Mouse (Mus musculus) neural tube, embryonic 14.5 days (tissue): ENCODE measurements at regions not wholly inside any gene's neighbourhood (a gene's known extent, or its start where the extent isn't known, plus 50 kb on each side); places are given as distances from the start of the nearest gene placed in this dataset.

Experiments used
- ATAC-seq: fragments of 200-750 bp; cut with Nextera tagmentation; 2 replicates; pipeline ENCODE4 v1.8.0; 2017; ENCODE audit warnings: low read depth, mild to moderate bottlenecking, moderate TSS enrichment, moderate library complexity
- H3K27ac ChIP-seq: fragments of 300-500 bp; sonication (generic); 2 replicates; pipeline ENCODE4 v1.5.1; 2014; ENCODE audit warnings: low read depth, mild to moderate bottlenecking, control low read depth, low read length, moderate library complexity, mixed read lengths
- H3K27me3 ChIP-seq: fragments of 300-500 bp; sonication (generic); 2 replicates; pipeline ENCODE4 v1.6.1; 2014; ENCODE audit warnings: low read length; ENCODE audit not compliant: control insufficient read depth, insufficient read depth
- H3K36me3 ChIP-seq: fragments of 300-500 bp; sonication (generic); 2 replicates; pipeline ENCODE4 v1.6.1; 2014; ENCODE audit warnings: low read length, mixed read lengths; ENCODE audit not compliant: control insufficient read depth, insufficient read depth
- H3K4me1 ChIP-seq: fragments of 300-500 bp; sonication (generic); 2 replicates; pipeline ENCODE4 v1.6.1; 2014; ENCODE audit warnings: low read length; ENCODE audit not compliant: control insufficient read depth, insufficient read depth
- H3K4me2 ChIP-seq: fragments of 300-500 bp; sonication (generic); 2 replicates; pipeline ENCODE4 v1.6.1; 2014; ENCODE audit warnings: mild to moderate bottlenecking, low read depth, low read length, control low read depth
- H3K4me3 ChIP-seq: fragments of 300-500 bp; sonication (generic); 2 replicates; pipeline ENCODE4 v1.5.1; 2014; ENCODE audit warnings: low read depth, low read length, control low read depth, mixed read lengths
- H3K9ac ChIP-seq: fragments of 300-500 bp; sonication (generic); replicated peaks from 2 replicates; pipeline ENCODE4 v1.6.1; 2014; ENCODE audit warnings: low read depth, mild to moderate bottlenecking, control low read depth, low read length, mixed read lengths
- H3K9me3 ChIP-seq: fragments of 300-500 bp; sonication (generic); 2 replicates; pipeline ENCODE4 v1.6.1; 2016; ENCODE audit warnings: low read length; ENCODE audit not compliant: control insufficient read depth
- WGBS: fragments of 180-500 bp; shearing (Covaris S2); extraction: QIAGEN DNeasy Blood & Tissue Kit; methylation state at CpG from one replicate; pipeline ENCODE4 v1.1.7; 2014; 5-methylcytosine and 5-hydroxymethylcytosine counted together

DNA sequence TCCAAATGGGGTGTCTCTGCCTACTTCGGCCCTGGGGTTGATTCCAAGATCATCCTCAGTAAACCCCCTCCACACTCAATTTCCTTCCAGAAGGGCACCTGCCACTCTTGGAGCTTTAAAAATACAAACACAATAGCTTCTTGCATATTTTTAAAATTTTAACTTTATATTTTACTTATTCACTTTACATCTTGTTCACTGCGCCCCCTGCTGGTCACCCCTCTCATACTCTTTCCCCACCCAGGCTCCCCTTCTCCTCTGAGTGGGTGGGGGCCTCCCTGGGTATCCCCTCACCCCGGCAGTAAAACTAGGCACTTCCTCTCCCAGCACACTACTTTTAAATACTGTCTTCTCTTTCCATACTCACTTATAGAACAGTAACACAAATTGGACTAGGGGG is 79.4 kb upstream of the Ubr2 start:
- ATAC-seq: no peak
- 89% methylated on average over 3 of the region's 3 CpGs for WGBS
- Histone ChIP-seq H3K27me3 (no peaks in the 10 kb centered on the region), H3K36me3 (no peaks in the 10 kb centered on the region), H3K4me2 (no peak overlapping the region), H3K4me3 (no peak overlapping the region), H3K4me1 (no peaks in the 10 kb centered on the region), H3K27ac (no peak overlapping the region), H3K9ac (no peak overlapping the region), H3K9me3 (peaks cover 3% of the 10 kb centered on the region; the same call in 1 of the 2 replicates)

DNA sequence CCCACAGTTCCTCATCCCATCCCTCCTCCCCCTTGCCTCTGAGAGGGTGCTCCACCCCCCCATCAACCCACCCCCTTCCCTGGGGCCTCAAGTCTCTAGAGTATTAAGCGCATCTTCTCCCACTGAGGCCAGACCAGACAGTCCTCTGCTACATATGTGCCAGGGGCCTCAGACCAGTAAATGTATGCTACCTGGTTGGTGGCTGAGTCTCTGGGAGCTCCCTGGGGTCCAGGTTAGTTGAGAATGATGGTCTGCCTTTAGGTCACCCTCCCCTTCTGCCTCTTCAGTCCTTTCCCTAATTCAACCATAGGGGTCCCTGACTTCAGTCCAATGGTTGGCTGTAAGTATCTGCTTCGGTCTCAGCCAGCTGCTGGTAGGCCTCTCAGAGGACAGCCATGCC is 58.9 kb upstream of the Ubr2 start:
- H3K4me2 ChIP-seq: no peak overlapping the region
- H3K27ac ChIP-seq: no peak overlapping the region
- ATAC-seq: no peak
- H3K4me1 ChIP-seq: no peaks in the 10 kb centered on the region
- no peaks in the 10 kb centered on the region for H3K9me3 ChIP-seq
- H3K27me3 ChIP-seq: no peaks in the 10 kb centered on the region
- WGBS: 98% methylated on average over 2 of the region's 2 CpGs
- no peak overlapping the region for H3K9ac ChIP-seq
- no peak overlapping the region for H3K4me3 ChIP-seq
- H3K36me3 ChIP-seq: no peaks in the 10 kb centered on the region

DNA sequence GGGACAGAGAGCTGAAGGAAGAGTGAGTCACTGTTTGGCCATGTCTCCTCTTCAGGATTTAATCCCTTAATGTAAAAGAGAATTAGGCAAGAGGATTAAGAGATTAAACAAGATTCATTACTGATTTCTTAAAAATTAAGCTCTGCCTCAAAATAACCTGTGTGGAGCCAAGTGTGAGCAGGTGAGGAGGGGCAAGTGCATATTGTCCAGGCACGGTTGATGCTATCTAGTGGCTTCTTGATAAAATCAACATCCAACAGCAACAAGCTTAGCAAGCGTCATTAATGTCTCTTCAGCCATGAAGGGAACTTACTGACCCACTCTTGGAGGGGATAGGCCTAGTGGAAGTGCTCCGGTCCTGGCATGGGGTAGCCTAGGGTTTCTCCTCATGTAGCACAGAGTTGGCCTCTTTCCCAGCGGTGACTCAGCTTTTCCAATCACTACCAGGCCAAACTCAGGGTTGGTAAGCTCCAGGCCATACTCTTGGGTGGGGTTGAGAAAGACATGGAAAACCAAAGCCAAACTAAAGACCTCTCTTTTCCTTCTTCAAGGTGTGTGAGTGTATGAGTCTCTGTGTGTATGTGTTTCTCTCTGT is 55.0 kb upstream of the Ubr2 start:
- Histone ChIP-seq H3K27me3 (no peaks in the 10 kb centered on the region), H3K9me3 (no peaks in the 10 kb centered on the region)
- 84% methylated on average over 4 of the region's 4 CpGs for WGBS

DNA sequence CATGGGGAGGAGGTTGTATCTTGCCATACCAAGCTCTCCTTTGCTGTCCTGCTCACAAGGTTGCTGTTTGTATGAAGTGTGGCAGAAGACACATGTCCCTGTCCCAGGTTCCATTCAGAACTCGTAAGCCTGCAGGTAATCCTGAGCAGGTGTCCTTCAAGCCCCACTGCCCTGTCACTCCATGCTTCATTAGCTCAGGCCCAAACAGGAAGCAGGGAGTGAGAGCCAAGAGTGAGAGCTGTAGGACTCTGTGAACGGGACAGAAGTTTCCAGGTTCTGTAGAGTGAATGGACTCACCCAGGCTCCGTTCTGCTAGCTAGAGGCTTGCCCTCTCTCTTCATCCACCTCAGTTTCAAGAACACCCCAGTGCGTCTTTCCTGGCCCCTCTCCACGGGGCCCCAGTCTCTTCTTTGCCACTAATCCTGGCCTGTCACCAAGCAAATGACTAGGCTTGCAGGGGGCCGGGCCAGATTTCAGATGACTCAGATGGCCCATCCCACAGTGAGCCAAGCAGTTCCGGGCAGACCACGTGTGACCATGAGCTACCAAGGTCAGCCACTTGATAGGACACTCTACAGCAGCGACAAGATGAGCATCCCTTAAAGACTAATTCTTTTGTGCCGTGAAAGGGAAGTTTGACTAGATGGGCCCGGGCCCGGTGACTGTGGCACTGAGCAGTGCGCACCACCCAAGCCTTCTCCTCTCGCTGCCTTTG is 54.4 kb upstream of the Ubr2 start:
- Histone ChIP-seq H3K9me3 (no peaks in the 10 kb centered on the region), H3K27ac (no peak overlapping the region), H3K36me3 (no peaks in the 10 kb centered on the region), H3K4me2 (no peak overlapping the region), H3K9ac (no peak overlapping the region), H3K4me1 (no peaks in the 10 kb centered on the region), H3K27me3 (no peaks in the 10 kb centered on the region), H3K4me3 (no peak overlapping the region)
- 89% methylated on average over 14 of the region's 14 CpGs for WGBS
- ATAC-seq: no peak

More for the DNA sequence above, 55.0 kb upstream of the Ubr2 start:
- Histone ChIP-seq H3K36me3 (no peaks in the 10 kb centered on the region), H3K9ac (no peak overlapping the region), H3K4me3 (no peak overlapping the region), H3K4me1 (no peaks in the 10 kb centered on the region), H3K27ac (no peak overlapping the region), H3K4me2 (no peak overlapping the region)
- ATAC-seq: no peak

DNA sequence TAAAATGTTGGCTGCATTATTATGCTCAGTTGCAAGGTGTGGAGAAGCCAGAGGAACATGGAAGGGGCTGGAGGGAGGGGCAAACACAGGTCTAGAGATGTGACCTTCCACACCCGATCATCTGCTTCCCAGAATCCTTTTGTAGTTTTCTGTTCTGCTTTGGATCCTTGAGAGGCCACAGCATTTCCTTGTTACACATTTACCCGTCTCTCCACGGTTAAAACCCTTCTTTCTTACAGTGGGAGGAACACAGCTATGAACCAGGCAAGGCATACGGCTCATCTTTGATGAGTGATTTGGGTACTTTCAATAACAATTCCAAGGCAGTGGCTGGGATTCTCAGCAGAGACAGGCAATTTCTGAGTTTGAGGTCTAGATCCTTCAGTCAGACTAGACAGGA is 53.6 kb upstream of the Ubr2 start:
- H3K27ac ChIP-seq: no peak overlapping the region
- H3K9ac ChIP-seq: no peak overlapping the region
- H3K36me3 ChIP-seq: no peaks in the 10 kb centered on the region
- 94% methylated on average over 4 of the region's 4 CpGs for WGBS
- no peaks in the 10 kb centered on the region for H3K9me3 ChIP-seq
- H3K4me3 ChIP-seq: no peak overlapping the region
- H3K27me3 ChIP-seq: no peaks in the 10 kb centered on the region
- no peak for ATAC-seq
- no peak overlapping the region for H3K4me2 ChIP-seq
- no peaks in the 10 kb centered on the region for H3K4me1 ChIP-seq

DNA sequence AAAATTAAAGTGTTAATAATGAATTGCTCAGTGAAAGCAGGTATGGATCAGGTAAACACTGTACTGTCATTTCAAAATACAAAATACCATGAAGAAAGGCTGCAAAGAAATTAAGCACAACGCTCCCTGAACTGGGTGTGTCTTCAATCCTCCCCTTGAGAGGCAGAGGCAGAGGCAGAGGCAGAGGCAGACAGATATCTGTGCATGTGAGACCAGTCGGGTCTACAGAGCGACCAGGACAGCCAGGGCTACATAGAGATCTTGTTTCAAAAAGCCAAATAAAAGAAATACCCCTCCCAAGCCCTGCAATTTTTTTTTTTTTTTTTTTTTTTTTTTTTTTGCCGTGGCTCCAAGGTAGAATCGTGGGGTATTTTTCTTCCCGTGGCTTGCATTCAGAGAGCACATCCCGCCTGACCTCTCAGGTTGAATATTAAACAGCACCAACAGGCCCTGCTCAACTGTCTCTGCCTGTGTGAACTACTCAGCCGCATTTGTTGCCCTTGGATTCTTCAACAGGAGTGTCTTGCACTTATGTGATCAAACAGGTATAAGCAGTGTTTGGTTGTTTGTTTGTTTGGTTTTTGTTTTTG is 50.8 kb upstream of the Ubr2 start:
- H3K27me3 ChIP-seq: no peaks in the 10 kb centered on the region
- 84% methylated on average over 8 of the region's 8 CpGs for WGBS

More for the DNA sequence above, 50.8 kb upstream of the Ubr2 start:
- Histone ChIP-seq H3K27ac (no peak overlapping the region), H3K4me1 (no peaks in the 10 kb centered on the region), H3K4me3 (no peak overlapping the region), H3K36me3 (no peaks in the 10 kb centered on the region), H3K4me2 (no peak overlapping the region), H3K9ac (no peak overlapping the region), H3K9me3 (peaks cover 3% of the 10 kb centered on the region; the same call in 1 of the 2 replicates)
- no peak for ATAC-seq
